Mouse (Mus musculus): ENCODE measurements around the gene Medag.

Gene Medag

GRCm38 (mm10) chr5:149411509-149412193 lies at the start of gene Medag:
TSS of gene Medag (plus strand) at chr5:149411749.
- peak; percentile 67 for DNase-seq

- no peak for DNase-seq
These were observed 48.9 kb upstream of the Medag start for GRCm38 (mm10) chr5:149362626-149363025.

GRCm38 (mm10) chr5:149363903-149364755 lies 47.4 kb upstream of the Medag start:
- no peak for DNase-seq

- DNase-seq = no peak
These were observed 44.5 kb upstream of the Medag start for GRCm38 (mm10) chr5:149367011-149367410.

GRCm38 (mm10) chr5:149367544-149368466 lies 43.7 kb upstream of the Medag start:
- DNase-seq = no peak

GRCm38 (mm10) chr5:149368575-149369312 lies 42.8 kb upstream of the Medag start:
- DNase-seq = no peak

- DNase-seq = no peak
These were observed 42.0 kb upstream of the Medag start for GRCm38 (mm10) chr5:149369373-149370035.

GRCm38 (mm10) chr5:149372018-149372417 lies 39.5 kb upstream of the Medag start:
- DNase-seq = no peak

- peak; percentile 35 for DNase-seq
These were observed 38.3 kb upstream of the Medag start for GRCm38 (mm10) chr5:149373224-149373623.

- DNase-seq = no peak
These were observed 37.5 kb upstream of the Medag start for GRCm38 (mm10) chr5:149374026-149374425.

- no peak for DNase-seq
These were observed 36.3 kb upstream of the Medag start for GRCm38 (mm10) chr5:149375074-149375888.

GRCm38 (mm10) chr5:149375889-149376212 lies 35.7 kb upstream of the Medag start:
- DNase-seq = peak; percentile 92

- no peak for DNase-seq
These were observed 35.2 kb upstream of the Medag start for GRCm38 (mm10) chr5:149376367-149376766.

GRCm38 (mm10) chr5:149377253-149377652 lies 34.3 kb upstream of the Medag start:
- peak; percentile 31 for DNase-seq

- no peak for DNase-seq
These were observed 33.0 kb upstream of the Medag start for GRCm38 (mm10) chr5:149378566-149378965.

GRCm38 (mm10) chr5:149379131-149379784 lies 32.3 kb upstream of the Medag start:
- DNase-seq = peak; percentile 25

GRCm38 (mm10) chr5:149379861-149380260 lies 31.7 kb upstream of the Medag start:
- no peak for DNase-seq

- no peak for DNase-seq
These were observed 31.1 kb upstream of the Medag start for GRCm38 (mm10) chr5:149380388-149380916.

GRCm38 (mm10) chr5:149381948-149382347 lies 29.6 kb upstream of the Medag start:
- DNase-seq = no peak

- DNase-seq = no peak
These were observed 28.9 kb upstream of the Medag start for GRCm38 (mm10) chr5:149382601-149383000.

All from kidney, postnatal 10 days (tissue).